Mouse (Mus musculus): ENCODE results near the gene Greb1. TPM values are rescaled to one million over a fixed set of nuclear protein-coding genes. Genes with fewer than 3 reads are reported as not detected.

Greb1 gene
- total RNA-seq, 2 experiments from 2014 or later: 43.7 to 54.7 TPM

DNA sequence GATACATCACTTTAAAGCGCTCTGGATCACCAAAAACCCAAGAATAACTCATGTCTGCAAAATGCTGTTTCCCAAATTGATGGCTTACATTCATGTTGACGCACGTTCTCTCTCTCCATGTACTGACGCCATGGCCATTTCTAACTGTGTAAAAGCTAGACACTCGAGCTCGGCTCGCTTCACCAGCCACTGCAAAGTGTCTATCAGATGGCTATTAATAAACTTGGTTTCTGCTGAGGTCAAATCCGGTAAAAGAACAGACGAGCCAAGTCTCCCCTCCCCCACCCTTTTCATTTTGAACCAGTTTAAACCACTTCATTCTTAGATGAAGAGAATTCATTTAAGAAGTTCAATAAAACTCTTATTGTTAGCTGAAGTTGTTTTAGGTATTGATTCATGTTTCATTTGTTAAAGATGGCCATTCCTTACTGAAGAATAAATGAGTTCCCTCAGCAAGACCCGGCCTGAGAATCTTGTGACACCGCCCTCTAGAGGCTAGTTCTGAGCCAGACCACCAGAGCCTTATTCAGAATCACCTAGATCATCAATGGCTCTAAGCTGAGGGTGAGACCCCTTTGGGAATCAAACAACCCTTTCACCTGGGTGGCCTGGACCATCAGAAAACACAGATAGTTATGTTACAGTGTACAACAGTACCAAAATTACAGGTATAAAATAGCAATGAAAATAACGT is 161.5 kb downstream of the Greb1 start:
- no peak for DNase-seq (ENCODE audit: low spot score in 2 of 2)

DNA sequence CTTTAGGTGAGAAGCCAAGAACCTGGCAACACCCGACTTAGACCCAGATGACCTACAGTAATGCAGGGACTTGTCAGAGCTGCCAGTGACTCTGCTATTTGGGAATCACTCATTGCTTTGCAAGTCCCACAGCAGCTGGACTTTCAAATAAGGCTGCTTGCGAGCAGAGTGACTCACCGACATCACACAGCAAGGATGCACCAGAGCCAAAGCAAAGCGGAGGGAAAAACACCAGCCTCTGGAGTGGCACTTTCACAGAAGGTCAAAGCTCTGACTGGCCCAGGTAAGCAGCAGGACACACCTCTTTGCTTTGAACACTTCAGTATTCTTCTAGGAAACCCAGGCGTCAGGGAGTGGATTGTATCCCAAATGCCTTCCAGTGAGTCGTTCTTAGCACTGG is 164.9 kb downstream of the Greb1 start:
- DNase-seq (ENCODE audit: low spot score in 2 of 2): no peak

GRCm38 (mm10) chr12:16634075-16634813 is 166.4 kb downstream of the Greb1 start:
- DNase-seq (ENCODE audit: low spot score in 2 of 2): peak; percentile 51 to 64

DNA sequence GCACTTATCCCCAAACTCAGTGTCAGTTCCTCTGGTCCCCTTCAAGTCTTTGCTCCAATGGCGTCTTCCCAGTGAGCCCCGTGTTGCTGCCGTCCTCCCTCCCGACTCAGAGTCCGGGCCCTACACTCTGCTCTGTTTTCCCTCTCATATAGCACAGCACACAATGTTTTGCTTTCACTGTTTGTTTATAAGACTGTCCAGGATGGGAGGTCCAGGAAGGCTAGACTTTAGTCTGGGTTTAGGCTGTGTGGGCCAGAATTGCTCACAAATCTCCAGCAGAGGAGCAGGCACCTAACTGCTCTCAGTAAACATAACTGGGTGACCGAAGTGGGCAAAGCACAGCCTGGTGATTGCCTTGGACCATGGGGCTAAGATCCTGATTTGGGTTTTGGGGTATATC is 167.5 kb downstream of the Greb1 start:
- DNase-seq (ENCODE audit: low spot score in 2 of 2): no peak

DNA sequence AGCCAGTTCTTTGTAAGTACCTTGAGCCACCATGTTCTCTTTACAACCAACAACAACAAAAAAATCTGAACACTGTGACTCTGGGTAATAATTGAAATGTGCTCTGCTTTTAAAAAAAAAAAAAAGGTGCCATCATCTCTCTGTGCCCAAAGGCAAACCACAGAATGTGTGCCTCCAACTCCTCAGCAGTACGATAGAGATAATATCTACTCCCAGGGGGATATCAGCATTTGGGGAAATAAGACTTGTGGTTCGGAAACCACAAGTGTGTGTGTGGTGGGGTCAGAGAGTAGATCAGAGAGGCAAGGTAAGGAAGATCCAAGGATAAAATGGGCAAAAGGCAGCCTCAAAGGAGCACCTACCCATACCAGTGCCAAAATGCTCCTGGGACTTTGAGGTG is 169.3 kb downstream of the Greb1 start:
- DNase-seq (ENCODE audit: low spot score in 2 of 2): no peak

DNA sequence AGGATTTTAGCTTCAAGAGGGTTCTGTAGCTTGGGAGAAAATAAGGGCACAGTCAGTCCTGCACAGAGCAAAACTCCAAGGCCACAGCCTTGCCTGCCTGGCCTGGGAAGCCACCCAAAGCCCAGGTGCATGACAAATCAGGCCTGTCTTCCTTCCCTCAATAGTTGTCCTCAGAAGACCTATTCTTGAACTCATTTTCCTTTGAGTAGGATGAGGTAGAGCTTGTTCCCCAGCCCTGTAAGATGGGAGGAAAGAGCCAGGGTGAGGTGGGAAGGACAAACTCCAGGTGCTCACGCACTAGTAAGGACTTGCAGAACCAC is 169.9 kb downstream of the Greb1 start:
- no peak for DNase-seq (ENCODE audit: low spot score in 2 of 2)

DNA sequence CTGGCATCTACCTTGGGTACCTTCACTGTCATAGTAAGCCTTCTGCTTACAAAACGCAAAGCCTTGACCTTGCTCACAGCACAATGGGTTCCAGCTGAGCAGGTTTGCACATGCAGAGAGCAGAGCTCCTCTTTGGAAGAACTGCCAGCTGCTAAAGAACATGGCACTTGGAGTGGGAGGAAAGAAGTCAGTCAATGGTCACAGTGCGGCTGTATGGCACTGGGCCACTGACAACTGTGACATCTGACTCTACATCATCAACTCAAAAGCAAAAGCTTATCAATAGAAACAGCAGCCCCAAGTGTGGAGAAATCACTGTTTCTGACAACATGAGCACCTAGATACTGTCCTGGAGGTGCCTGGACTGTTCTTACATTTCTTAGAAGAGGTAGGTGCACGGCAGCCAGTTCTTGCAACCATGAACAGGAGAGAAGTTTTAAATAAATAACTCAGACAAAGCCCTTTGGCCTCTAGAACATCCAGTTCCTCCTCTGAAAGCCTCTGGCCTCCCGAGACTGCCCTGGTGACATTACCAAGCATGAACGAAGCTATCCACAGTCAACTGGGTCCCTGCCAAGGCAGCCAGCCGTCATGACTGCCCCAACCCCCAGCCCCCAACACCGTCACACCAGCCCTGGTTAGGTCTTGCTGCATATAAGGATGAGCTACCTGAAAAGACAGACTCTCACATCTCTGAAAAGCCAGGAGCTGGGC is 170.4 kb downstream of the Greb1 start:
- peak; percentile 12 to 46 for DNase-seq (ENCODE audit: low spot score in 2 of 2)

Small RNA genes lying within 50 kb of the gene (microRNA-seq; reads per million reads assigned to microRNA genes)
- 0 reads per million in 2 experiments for gene Gm44305 (ENCODE audit: borderline number of aligned reads in 2 of 2)

Other genes with a start within 250 kb of the Greb1 start
- gene Lpin1, start 189.9 kb downstream of the Greb1 start, total RNA-seq (2021): 100 to 1,000 TPM in 1 of 2 experiments, 10 to 100 TPM in 1; 92.7 to 186 TPM
- 1 to 10 TPM; 1.6 to 2.1 TPM for gene Ntsr2, start 147.5 kb downstream of the Greb1 start, total RNA-seq (2021)
- gene E2f6, start 10.1 kb upstream of the Greb1 start, total RNA-seq (2021): 10 to 100 TPM; 39.5 to 41.5 TPM
- gene Rock2, start 94.0 kb upstream of the Greb1 start, total RNA-seq (2021): 10 to 100 TPM; 71.8 to 77.7 TPM
- gene Pqlc3, start 199.5 kb upstream of the Greb1 start, total RNA-seq (2021): 10 to 100 TPM; 10.7 to 11.4 TPM
- not detected for gene 2410004P03Rik, start 210.8 kb upstream of the Greb1 start, total RNA-seq (2021)

Data from adrenal gland, adult 18-20 months (tissue).